Mouse (Mus musculus) myocyte (in vitro differentiated cells): ENCODE measurements around the gene Gm20390. TPM values are rescaled to one million over a fixed set of nuclear protein-coding genes. Genes with fewer than 3 reads are reported as not detected.

Source experiments
- H3K27me3 ChIP-seq: one replicate; pipeline ENCODE4 v1.6.1; 2011; ENCODE audit not compliant: control insufficient read depth, insufficient read depth, insufficient read length
- H3K36me3 ChIP-seq: one replicate; pipeline ENCODE4 v1.6.1; 2011; ENCODE audit not compliant: control insufficient read depth, insufficient read depth
- H3K4me2 ChIP-seq: one replicate; pipeline ENCODE4 v1.6.1; 2011; ENCODE audit warnings: low read depth, control low read depth
- H3K4me3 ChIP-seq: one replicate; pipeline ENCODE4 v1.5.1; 2011; ENCODE audit warnings: mild to moderate bottlenecking, control low read depth, moderate library complexity
- H3K79me2 ChIP-seq: one replicate; pipeline ENCODE4 v1.6.1; 2011; ENCODE audit not compliant: control insufficient read depth, insufficient read depth
- H3ac ChIP-seq: one replicate; pipeline ENCODE4 v1.6.1; 2011; ENCODE audit not compliant: control insufficient read depth, insufficient read length
- CEBPB ChIP-seq: IDR thresholded peaks from 2 replicates; pipeline ENCODE4 v1.6.1; 2011; ENCODE audit warnings: mild to moderate bottlenecking, moderate library complexity; ENCODE audit not compliant: poor library complexity, insufficient read depth, severe bottlenecking
- E2F4 ChIP-seq: IDR thresholded peaks from one replicate; pipeline ENCODE4 v1.6.1; 2011; ENCODE audit warnings: mild to moderate bottlenecking, control low read depth, moderate library complexity; ENCODE audit not compliant: insufficient read depth
- MAX ChIP-seq: IDR thresholded peaks from one replicate; pipeline ENCODE4 v1.6.1; 2011; ENCODE audit warnings: low read depth, mild to moderate bottlenecking, control low read depth
- MYOD1 ChIP-seq, 3 experiments: IDR thresholded peaks; one replicate each; pipeline ENCODE4 v1.6.1; 2011; ENCODE audit warnings: control low read depth in 2 of 3, low read depth in 2 of 3, mild to moderate bottlenecking in 2 of 3, moderate library complexity in 1 of 3; ENCODE audit not compliant: insufficient read length in 2 of 3, control insufficient read depth in 1 of 3
- MYOG ChIP-seq, 3 experiments: IDR thresholded peaks; one replicate each; pipeline ENCODE4 v1.6.1; 2011; ENCODE audit warnings: control low read depth in 2 of 3, low read depth in 2 of 3, mild to moderate bottlenecking in 2 of 3; ENCODE audit not compliant: insufficient read length in 2 of 3, control insufficient read depth in 1 of 3, insufficient read depth in 1 of 3
- POLR2A ChIP-seq: IDR thresholded peaks from one replicate; pipeline ENCODE4 v1.6.1; 2011; ENCODE audit warnings: low read depth, mild to moderate bottlenecking, control low read depth, moderate library complexity; ENCODE audit not compliant: insufficient read length
- POLR2AphosphoS2 ChIP-seq: IDR thresholded peaks from one replicate; pipeline ENCODE4 v1.6.1; 2011; ENCODE audit warnings: low read depth, control low read depth; ENCODE audit not compliant: insufficient read length
- REST ChIP-seq: IDR thresholded peaks from one replicate; pipeline ENCODE4 v1.6.1; 2011; ENCODE audit warnings: mild to moderate bottlenecking, control low read depth, moderate library complexity; ENCODE audit not compliant: insufficient read depth, insufficient read length
- SRF ChIP-seq: IDR thresholded peaks from one replicate; pipeline ENCODE4 v1.6.1; 2011; ENCODE audit warnings: low read depth; ENCODE audit not compliant: control insufficient read depth, insufficient read length
- TCF12 ChIP-seq: IDR thresholded peaks from one replicate; pipeline ENCODE4 v1.6.1; 2011; ENCODE audit warnings: mild to moderate bottlenecking, control low read depth; ENCODE audit not compliant: poor library complexity, insufficient read depth, severe bottlenecking
- TCF3 ChIP-seq: IDR thresholded peaks from one replicate; pipeline ENCODE4 v1.6.1; 2011; ENCODE audit warnings: low read depth, control low read depth; ENCODE audit not compliant: insufficient read length
- USF1 ChIP-seq: IDR thresholded peaks from one replicate; pipeline ENCODE4 v1.6.1; 2011; ENCODE audit warnings: low read depth, mild to moderate bottlenecking, control low read depth, moderate library complexity
- polyA plus RNA-seq: library from polyadenylated mRNA; unstranded; fragments of >200 nt; fragmentation: generic; extraction: Trizol; gene quantifications from one replicate; pipeline ENCODE4 v1.2.1, GENCODE M21; 2012; ENCODE audit warnings: missing spikeins

Gene Gm20390
- polyA plus RNA-seq, 1 experiment = 258 TPM

DNA sequence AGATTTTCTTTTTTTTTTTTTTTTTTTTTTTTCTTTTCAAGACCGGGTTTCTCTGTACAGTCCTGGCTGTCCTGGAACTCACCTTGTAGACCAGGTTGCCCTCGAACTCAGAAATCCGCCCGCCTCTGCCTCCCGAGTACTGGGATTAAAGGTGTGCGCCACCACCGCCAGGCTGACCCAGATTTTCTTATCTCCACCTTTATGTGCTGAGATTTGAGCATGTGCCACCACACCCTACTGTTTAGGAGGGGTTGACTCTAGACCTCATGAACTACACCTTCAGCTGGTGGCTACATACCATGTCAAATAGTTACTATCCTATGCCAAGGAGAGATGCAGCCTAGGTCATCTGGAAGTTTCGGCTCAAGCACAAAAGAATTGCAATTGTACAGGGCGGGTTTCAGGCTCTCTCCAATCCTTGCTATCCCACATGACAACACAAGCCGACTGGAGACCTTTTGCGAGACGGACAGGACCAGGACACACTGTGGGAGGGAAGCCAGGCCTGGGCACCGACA, 13.3 kb downstream of the Gm20390 start:
- Histone ChIP-seq H3K4me2 (peak overlapping the region; percentile 73), H3K79me2 (peaks cover 28% of the 10 kb centered on the region), H3ac (peak overlapping the region; percentile 39), H3K27me3 (no peaks in the 10 kb centered on the region), H3K4me3 (peak overlapping the region; percentile 88), H3K36me3 (peaks cover 29% of the 10 kb centered on the region)
- TF ChIP-seq TCF3 (no peak), POLR2AphosphoS2 (no peak), CEBPB (no peak), MYOG (IDR thresholded peaks at IDR 0.05; ENCODE audit: control insufficient read depth in 1 of 3, insufficient read depth in 1 of 3, insufficient read length in 2 of 3, low read depth in 2 of 3) (no peak)

DNA sequence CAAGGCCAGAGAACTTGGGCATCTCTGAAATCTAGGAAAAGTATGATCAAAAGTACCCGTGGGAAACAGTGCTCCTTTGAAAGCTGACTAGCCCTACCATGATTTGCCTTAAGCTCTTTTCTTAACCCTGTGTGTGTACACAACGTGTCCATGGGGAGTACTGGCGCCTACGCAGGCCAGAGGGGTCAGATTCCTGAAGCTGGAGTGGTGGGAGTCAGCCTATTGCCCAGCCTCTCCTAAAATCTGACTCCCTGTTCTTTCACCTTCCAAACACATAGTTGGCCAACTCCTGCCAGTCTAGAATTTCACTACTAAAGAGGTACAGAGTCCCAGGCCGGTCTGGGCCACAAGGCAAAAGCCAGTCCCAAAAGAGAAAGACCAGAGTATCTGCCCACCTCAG, 15.7 kb downstream of the Gm20390 start:
- Histone ChIP-seq H3K27me3 (no peaks in the 10 kb centered on the region), H3K4me2 (no peak overlapping the region), H3ac (no peak overlapping the region), H3K36me3 (peaks cover 22% of the 10 kb centered on the region), H3K79me2 (peaks cover 28% of the 10 kb centered on the region), H3K4me3 (no peak overlapping the region)
- TF ChIP-seq TCF3 (no peak), TCF12 (no peak), MYOG (IDR thresholded peaks at IDR 0.05; ENCODE audit: control insufficient read depth in 1 of 3, insufficient read depth in 1 of 3, insufficient read length in 2 of 3, low read depth in 2 of 3) (no peak), MYOD1 (IDR thresholded peaks at IDR 0.05; ENCODE audit: control insufficient read depth in 1 of 3, insufficient read length in 2 of 3, low read depth in 2 of 3) (no peak), MAX (no peak), POLR2A (no peak), SRF (no peak), REST (no peak), POLR2AphosphoS2 (no peak), CEBPB (no peak), USF1 (no peak), E2F4 (no peak)

DNA sequence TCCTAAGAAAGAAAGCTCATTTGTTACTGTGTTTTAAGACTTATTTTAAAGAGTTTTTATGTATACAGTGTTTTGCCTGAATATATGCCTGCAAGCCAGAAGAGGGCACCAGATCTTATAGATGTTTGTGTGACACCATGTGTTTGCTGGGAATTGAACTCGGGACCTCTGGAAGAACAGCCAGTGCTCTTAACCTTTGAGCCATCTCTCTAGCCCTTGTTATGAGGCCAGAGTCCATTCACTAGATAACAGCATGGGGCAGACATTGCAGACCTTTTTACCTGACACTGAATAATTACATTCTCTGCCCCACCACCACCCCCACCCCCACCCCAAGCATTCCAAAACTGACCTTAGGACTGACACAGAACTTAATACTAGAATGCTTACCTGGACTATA, 18.0 kb downstream of the Gm20390 start:
- Histone ChIP-seq H3ac (no peak overlapping the region), H3K27me3 (no peaks in the 10 kb centered on the region), H3K36me3 (peaks cover 22% of the 10 kb centered on the region), H3K4me3 (no peak overlapping the region), H3K4me2 (no peak overlapping the region), H3K79me2 (peaks cover 26% of the 10 kb centered on the region)
- TF ChIP-seq E2F4 (no peak), POLR2A (no peak), SRF (no peak), TCF12 (no peak)

DNA sequence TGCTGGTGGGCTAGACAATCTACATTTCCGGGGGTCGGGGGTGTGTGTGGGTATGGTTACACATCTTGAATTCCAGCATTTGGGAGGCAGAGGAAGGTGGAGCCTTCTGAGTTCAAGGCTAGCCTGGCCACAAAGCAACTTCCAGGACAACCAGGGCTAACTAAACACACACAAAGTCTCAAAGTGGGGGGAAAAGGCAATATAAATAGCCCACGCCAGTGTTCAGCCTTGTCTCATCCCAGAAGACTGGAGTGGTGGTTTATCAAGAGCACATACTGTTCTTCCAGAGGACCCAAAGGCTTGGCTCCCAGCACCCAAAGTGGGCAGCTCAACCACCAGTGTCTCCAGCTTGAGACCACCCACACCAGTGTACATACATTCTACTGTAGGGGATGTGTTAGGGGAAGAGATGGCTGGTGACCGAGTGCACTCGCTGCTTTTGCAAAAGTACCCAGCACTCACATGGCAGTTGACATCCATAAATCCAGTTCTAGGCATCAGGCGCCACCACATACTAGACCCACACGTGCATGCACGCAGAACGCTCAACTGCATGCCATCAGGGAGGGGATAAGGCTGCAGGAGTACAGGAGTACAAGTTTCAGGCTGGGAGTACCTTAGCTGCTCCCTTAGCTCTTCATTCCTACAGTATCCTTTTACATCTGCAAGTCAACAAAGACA, 19.1 kb downstream of the Gm20390 start:
- no peak overlapping the region for H3ac ChIP-seq
- no peak overlapping the region for H3K4me2 ChIP-seq
- no peak for TF ChIP-seq SRF
- TF ChIP-seq POLR2AphosphoS2 = peak; percentile 72
- no peak for TF ChIP-seq TCF3
- no peak for TF ChIP-seq USF1
- TF ChIP-seq MYOG (IDR thresholded peaks at IDR 0.05; ENCODE audit: control insufficient read depth in 1 of 3, insufficient read depth in 1 of 3, insufficient read length in 2 of 3, low read depth in 2 of 3) = no peak
- no peak for TF ChIP-seq CEBPB
- TF ChIP-seq E2F4 = no peak
- TF ChIP-seq MYOD1 (IDR thresholded peaks at IDR 0.05; ENCODE audit: control insufficient read depth in 1 of 3, insufficient read length in 2 of 3, low read depth in 2 of 3) = no peak
- TF ChIP-seq POLR2A = peak; percentile 41
- no peak for TF ChIP-seq TCF12
- TF ChIP-seq REST = no peak
- H3K27me3 ChIP-seq = no peaks in the 10 kb centered on the region
- no peak overlapping the region for H3K4me3 ChIP-seq
- peaks cover 19% of the 10 kb centered on the region for H3K79me2 ChIP-seq
- H3K36me3 ChIP-seq = peaks cover 22% of the 10 kb centered on the region

DNA sequence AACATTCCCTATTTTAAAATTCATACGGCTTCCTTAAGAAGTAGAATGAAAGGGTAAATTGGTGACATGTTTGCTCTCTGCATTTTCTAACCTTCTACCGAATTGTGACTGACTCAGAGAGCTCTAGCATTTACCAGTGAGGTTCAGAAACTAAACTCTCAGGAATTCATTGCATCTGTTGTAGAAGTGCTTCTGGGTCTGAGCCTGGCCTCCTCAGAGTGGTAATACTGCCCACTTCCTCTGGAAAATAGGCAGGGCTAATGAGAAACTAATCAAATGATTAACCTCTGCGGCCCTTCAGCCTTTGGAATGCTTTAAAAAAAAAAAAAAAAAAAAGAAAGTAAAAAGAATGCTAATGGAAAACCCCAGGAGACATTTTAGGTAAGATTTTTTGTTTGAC, 23.1 kb downstream of the Gm20390 start:
- no peaks in the 10 kb centered on the region for H3K79me2 ChIP-seq
- H3ac ChIP-seq = no peak overlapping the region
- no peak for TF ChIP-seq USF1
- no peak for TF ChIP-seq TCF12
- TF ChIP-seq REST = no peak
- H3K27me3 ChIP-seq = no peaks in the 10 kb centered on the region
- no peak overlapping the region for H3K4me3 ChIP-seq
- peaks cover 9% of the 10 kb centered on the region for H3K36me3 ChIP-seq
- H3K4me2 ChIP-seq = no peak overlapping the region
